Mouse (Mus musculus): ENCODE data around the gene Dolpp1.

- TF ChIP-seq POLR2A (IDR thresholded peaks at IDR 0.05; ENCODE audit: borderline replicate concordance, extremely low read depth, insufficient read depth, insufficient read length, poor library complexity, severe bottlenecking): no peak
- no peak for TF ChIP-seq CTCF (IDR thresholded peaks at IDR 0.05; ENCODE audit: borderline replicate concordance, extremely low read depth, insufficient read depth, insufficient read length)
These were observed 26.6 kb upstream of the Dolpp1 start for GRCm38 (mm10) chr2:30365281-30366069.

Measured in brain, embryonic 14.5 days (tissue).